Mouse (Mus musculus): ENCODE results near the gene Pip4k2a.

GRCm38 (mm10) chr2:18955022-18955421, 42.9 kb downstream of the Pip4k2a start:
- TF ChIP-seq CTCF (IDR thresholded peaks at IDR 0.05; ENCODE audit: control insufficient read depth, insufficient read depth, insufficient read length) (no peak), USF1 (IDR thresholded peaks at IDR 0.05; ENCODE audit: low read depth) (no peak), MYOG (IDR thresholded peaks at IDR 0.05; ENCODE audit: control insufficient read depth, extremely low read depth, insufficient read length) (no peak), MAX (IDR thresholded peaks at IDR 0.05) (no peak), MYOD1 (IDR thresholded peaks at IDR 0.05; ENCODE audit: control insufficient read depth, insufficient read length, low read depth) (no peak)

Data from C2C12 (cell line).